Mouse (Mus musculus): ENCODE data around the gene Rbfox3. TPM values are rescaled to one million over a fixed set of nuclear protein-coding genes. Genes with fewer than 3 reads are reported as not detected.
A peak's percentile ranks its signal among the peaks of the same experiment; 100 is the strongest.

Rbfox3 gene
- polyA plus RNA-seq, 1 experiment, result 108 TPM

- DNase-seq (ENCODE audit: extremely low spot score in 1 of 2, low spot score in 1 of 2), result no peak
Observed at GRCm38 (mm10) chr11:118467441-118468035, 443.9 kb downstream of the Rbfox3 start.

GRCm38 (mm10) chr11:118460280-118460679, 451.1 kb downstream of the Rbfox3 start:
- DNase-seq (ENCODE audit: extremely low spot score in 1 of 2, low spot score in 1 of 2), result no peak

GRCm38 (mm10) chr11:118459536-118459935, 451.9 kb downstream of the Rbfox3 start:
- no peak for DNase-seq (ENCODE audit: extremely low spot score in 1 of 2, low spot score in 1 of 2)

- DNase-seq (ENCODE audit: extremely low spot score in 1 of 2, low spot score in 1 of 2), result no peak
Observed at GRCm38 (mm10) chr11:118459051-118459450, 452.3 kb downstream of the Rbfox3 start.

- DNase-seq (ENCODE audit: extremely low spot score in 1 of 2, low spot score in 1 of 2), result peak; percentile 68 to 72
Observed at GRCm38 (mm10) chr11:118456937-118457336, 454.5 kb downstream of the Rbfox3 start.

GRCm38 (mm10) chr11:118455788-118456187, 455.6 kb downstream of the Rbfox3 start:
- no peak for DNase-seq (ENCODE audit: extremely low spot score in 1 of 2, low spot score in 1 of 2)

GRCm38 (mm10) chr11:118453886-118454671, 457.3 kb downstream of the Rbfox3 start:
- DNase-seq (ENCODE audit: extremely low spot score in 1 of 2, low spot score in 1 of 2), result no peak

- DNase-seq (ENCODE audit: extremely low spot score in 1 of 2, low spot score in 1 of 2), result no peak
Observed at GRCm38 (mm10) chr11:118452955-118453354, 458.4 kb downstream of the Rbfox3 start.

- DNase-seq (ENCODE audit: extremely low spot score in 1 of 2, low spot score in 1 of 2), result no peak
Observed at GRCm38 (mm10) chr11:118451211-118451610, 460.2 kb downstream of the Rbfox3 start.

- no peak for DNase-seq (ENCODE audit: extremely low spot score in 1 of 2, low spot score in 1 of 2)
Observed at GRCm38 (mm10) chr11:118448385-118448784, 463.0 kb downstream of the Rbfox3 start.

GRCm38 (mm10) chr11:118447346-118447745, 464.1 kb downstream of the Rbfox3 start:
- DNase-seq (ENCODE audit: extremely low spot score in 1 of 2, low spot score in 1 of 2), result no peak

- peak in 1 of 2 experiments; percentile 83 for DNase-seq (ENCODE audit: extremely low spot score in 1 of 2, low spot score in 1 of 2)
Observed at GRCm38 (mm10) chr11:118445843-118446242, 465.6 kb downstream of the Rbfox3 start.

GRCm38 (mm10) chr11:118443201-118443970, 468.0 kb downstream of the Rbfox3 start:
- peak in 1 of 2 experiments; percentile 74 for DNase-seq (ENCODE audit: extremely low spot score in 1 of 2, low spot score in 1 of 2)

GRCm38 (mm10) chr11:118442691-118443090, 468.7 kb downstream of the Rbfox3 start:
- no peak for DNase-seq (ENCODE audit: extremely low spot score in 1 of 2, low spot score in 1 of 2)

Other genes with a start within 250 kb of the Rbfox3 start
- gene Enpp7, start 76.6 kb upstream of the Rbfox3 start, polyA plus RNA-seq (2012; rRNA removed), result 0.08 and 0.10 TPM in 2 replicates
- gene Cbx2, start 111.4 kb upstream of the Rbfox3 start, polyA plus RNA-seq (2012; rRNA removed), result 2.8 and 3.3 TPM in 2 replicates
- 6.9 and 7.6 TPM in 2 replicates for gene Cbx8, start 129.4 kb upstream of the Rbfox3 start, polyA plus RNA-seq (2012; rRNA removed)
- 45.4 and 46.4 TPM in 2 replicates for gene Cbx4, start 174.6 kb upstream of the Rbfox3 start, polyA plus RNA-seq (2012; rRNA removed)